Mouse (Mus musculus): ENCODE results near the gene Sgms1. TPM values are rescaled to one million over a fixed set of nuclear protein-coding genes. Genes with fewer than 3 reads are reported as not detected.
"Not testable (repeated sequence)": the region's sequence is repeated elsewhere in the genome, so short reads cannot be mapped to it uniquely, and the experiment has no call there.

The Sgms1 gene
- polyA plus RNA-seq, 1 experiment: 243 TPM

GRCm38 (mm10) chr19:32363587-32363986, 25.9 kb downstream of the Sgms1 start:
- Histone ChIP-seq H3K4me3 (ENCODE audit: control insufficient read depth, low read depth, low read length) (no peak overlapping the region), H3K36me3 (ENCODE audit: control insufficient read depth, insufficient read depth, low read length) (no peaks in the 10 kb centered on the region; the same call in 1 of the 2 replicates), H3K4me1 (ENCODE audit: control insufficient read depth, insufficient read depth, low read length) (no peaks in the 10 kb centered on the region; the same call in 1 of the 2 replicates), H3K27ac (ENCODE audit: control insufficient read depth, insufficient read depth, low read depth, low read length) (no peak overlapping the region), H3K27me3 (ENCODE audit: control insufficient read depth, insufficient read depth, low read length) (no peaks in the 10 kb centered on the region)
- TF ChIP-seq CTCF (IDR thresholded peaks at IDR 0.05; ENCODE audit: control insufficient read depth, insufficient read depth, insufficient replicate concordance, low read depth, low read length) (no peak), POLR2A (IDR thresholded peaks at IDR 0.05; ENCODE audit: control insufficient read depth, low read depth, low read length) (no peak)

GRCm38 (mm10) chr19:32362520-32362919, 27.0 kb downstream of the Sgms1 start:
- Histone ChIP-seq H3K4me3 (ENCODE audit: control insufficient read depth, low read depth, low read length) (no peak overlapping the region), H3K36me3 (ENCODE audit: control insufficient read depth, insufficient read depth, low read length) (no peaks in the 10 kb centered on the region; the same call in 1 of the 2 replicates), H3K27ac (ENCODE audit: control insufficient read depth, insufficient read depth, low read depth, low read length) (no peak overlapping the region), H3K27me3 (ENCODE audit: control insufficient read depth, insufficient read depth, low read length) (no peaks in the 10 kb centered on the region), H3K4me1 (ENCODE audit: control insufficient read depth, insufficient read depth, low read length) (peaks cover under 1% of the 10 kb centered on the region)
- TF ChIP-seq CTCF (IDR thresholded peaks at IDR 0.05; ENCODE audit: control insufficient read depth, insufficient read depth, insufficient replicate concordance, low read depth, low read length) (no peak), POLR2A (IDR thresholded peaks at IDR 0.05; ENCODE audit: control insufficient read depth, low read depth, low read length) (no peak)

- peaks cover 2% of the 10 kb centered on the region for H3K4me1 ChIP-seq (ENCODE audit: control insufficient read depth, insufficient read depth, low read length)
- no peaks in the 10 kb centered on the region for H3K27me3 ChIP-seq (ENCODE audit: control insufficient read depth, insufficient read depth, low read length)
- no peak for TF ChIP-seq POLR2A (IDR thresholded peaks at IDR 0.05; ENCODE audit: control insufficient read depth, low read depth, low read length)
- TF ChIP-seq CTCF (IDR thresholded peaks at IDR 0.05; ENCODE audit: control insufficient read depth, insufficient read depth, insufficient replicate concordance, low read depth, low read length): no peak
- H3K4me3 ChIP-seq (ENCODE audit: control insufficient read depth, low read depth, low read length): no peak overlapping the region
- no peak overlapping the region for H3K27ac ChIP-seq (ENCODE audit: control insufficient read depth, insufficient read depth, low read depth, low read length)
- no peaks in the 10 kb centered on the region; the same call in 1 of the 2 replicates for H3K36me3 ChIP-seq (ENCODE audit: control insufficient read depth, insufficient read depth, low read length)
Measured at GRCm38 (mm10) chr19:32360989-32361698, 28.4 kb downstream of the Sgms1 start.

- peaks cover 2% of the 10 kb centered on the region for H3K4me1 ChIP-seq (ENCODE audit: control insufficient read depth, insufficient read depth, low read length)
- no peak overlapping the region for H3K27ac ChIP-seq (ENCODE audit: control insufficient read depth, insufficient read depth, low read depth, low read length)
- no peak overlapping the region for H3K4me3 ChIP-seq (ENCODE audit: control insufficient read depth, low read depth, low read length)
- no peaks in the 10 kb centered on the region; the same call in 1 of the 2 replicates for H3K36me3 ChIP-seq (ENCODE audit: control insufficient read depth, insufficient read depth, low read length)
- TF ChIP-seq CTCF (IDR thresholded peaks at IDR 0.05; ENCODE audit: control insufficient read depth, insufficient read depth, insufficient replicate concordance, low read depth, low read length) (no peak), POLR2A (IDR thresholded peaks at IDR 0.05; ENCODE audit: control insufficient read depth, low read depth, low read length) (no peak)
- no peaks in the 10 kb centered on the region for H3K27me3 ChIP-seq (ENCODE audit: control insufficient read depth, insufficient read depth, low read length)
Measured at GRCm38 (mm10) chr19:32360546-32360945, 29.0 kb downstream of the Sgms1 start.

GRCm38 (mm10) chr19:32358699-32359517, 30.6 kb downstream of the Sgms1 start:
- TF ChIP-seq CTCF (IDR thresholded peaks at IDR 0.05; ENCODE audit: control insufficient read depth, insufficient read depth, insufficient replicate concordance, low read depth, low read length): no peak
- TF ChIP-seq POLR2A (IDR thresholded peaks at IDR 0.05; ENCODE audit: control insufficient read depth, low read depth, low read length): no peak
- H3K4me3 ChIP-seq (ENCODE audit: control insufficient read depth, low read depth, low read length): peak overlapping the region; percentile 20
- H3K27ac ChIP-seq (ENCODE audit: control insufficient read depth, insufficient read depth, low read depth, low read length): no peak overlapping the region
- H3K36me3 ChIP-seq (ENCODE audit: control insufficient read depth, insufficient read depth, low read length): no peaks in the 10 kb centered on the region; the same call in 1 of the 2 replicates
- H3K27me3 ChIP-seq (ENCODE audit: control insufficient read depth, insufficient read depth, low read length): no peaks in the 10 kb centered on the region
- peaks cover 2% of the 10 kb centered on the region for H3K4me1 ChIP-seq (ENCODE audit: control insufficient read depth, insufficient read depth, low read length)

GRCm38 (mm10) chr19:32358011-32358410, 31.5 kb downstream of the Sgms1 start:
- H3K27me3 ChIP-seq (ENCODE audit: control insufficient read depth, insufficient read depth, low read length); H3K4me1 ChIP-seq (ENCODE audit: control insufficient read depth, insufficient read depth, low read length); H3K36me3 ChIP-seq (ENCODE audit: control insufficient read depth, insufficient read depth, low read length); H3K27ac ChIP-seq (ENCODE audit: control insufficient read depth, insufficient read depth, low read depth, low read length); H3K4me3 ChIP-seq (ENCODE audit: control insufficient read depth, low read depth, low read length): not testable (repeated sequence)

GRCm38 (mm10) chr19:32356166-32356565, 33.3 kb downstream of the Sgms1 start:
- Histone ChIP-seq H3K4me3 (ENCODE audit: control insufficient read depth, low read depth, low read length) (no peak overlapping the region), H3K4me1 (ENCODE audit: control insufficient read depth, insufficient read depth, low read length) (peaks cover 6% of the 10 kb centered on the region), H3K36me3 (ENCODE audit: control insufficient read depth, insufficient read depth, low read length) (peaks cover 3% of the 10 kb centered on the region), H3K27ac (ENCODE audit: control insufficient read depth, insufficient read depth, low read depth, low read length) (no peak overlapping the region), H3K27me3 (ENCODE audit: control insufficient read depth, insufficient read depth, low read length) (no peaks in the 10 kb centered on the region)
- no peak for TF ChIP-seq CTCF (IDR thresholded peaks at IDR 0.05; ENCODE audit: control insufficient read depth, insufficient read depth, insufficient replicate concordance, low read depth, low read length)
- TF ChIP-seq POLR2A (IDR thresholded peaks at IDR 0.05; ENCODE audit: control insufficient read depth, low read depth, low read length): no peak

All from testis, adult 2 months (tissue).